Mouse (Mus musculus) cerebellum, adult 8-10 months (tissue): ENCODE measurements around the gene Sap30.
"Not testable (repeated sequence)": the region's sequence is repeated elsewhere in the genome, so short reads cannot be mapped to it uniquely, and the experiment has no call there.

Source experiments
- DNase-seq: peaks from one replicate; pipeline ENCODE4 v3.0.0; 2022

Sap30 gene

GRCm38 (mm10) chr8:57487441-57488155, at the start of gene Sap30:
Gene Sap30 (minus strand): TSS chr8:57487860.
- peak; percentile 98 for DNase-seq

GRCm38 (mm10) chr8:57536167-57536566, 48.5 kb upstream of the Sap30 start:
- DNase-seq: no peak

DNA sequence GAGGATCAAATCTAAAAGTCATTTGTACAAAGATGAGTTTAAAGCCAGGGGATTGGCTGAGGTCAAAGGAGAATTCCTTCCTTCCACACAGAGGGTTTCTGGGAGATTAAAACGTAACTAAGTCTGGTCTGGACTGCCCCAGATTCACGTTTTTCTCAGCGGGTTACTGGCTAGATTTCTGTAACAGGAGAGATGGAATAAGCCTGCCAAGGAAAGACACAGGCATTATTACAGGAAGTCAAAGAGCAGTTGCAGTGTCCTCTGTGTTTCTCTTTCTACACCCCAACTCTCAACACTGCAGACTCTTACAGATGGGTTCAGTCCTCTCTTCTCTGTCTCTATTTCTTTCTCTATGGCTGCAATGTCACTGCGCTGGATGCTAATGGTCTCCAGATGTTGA, 46.8 kb upstream of the Sap30 start:
- no peak for DNase-seq

DNA sequence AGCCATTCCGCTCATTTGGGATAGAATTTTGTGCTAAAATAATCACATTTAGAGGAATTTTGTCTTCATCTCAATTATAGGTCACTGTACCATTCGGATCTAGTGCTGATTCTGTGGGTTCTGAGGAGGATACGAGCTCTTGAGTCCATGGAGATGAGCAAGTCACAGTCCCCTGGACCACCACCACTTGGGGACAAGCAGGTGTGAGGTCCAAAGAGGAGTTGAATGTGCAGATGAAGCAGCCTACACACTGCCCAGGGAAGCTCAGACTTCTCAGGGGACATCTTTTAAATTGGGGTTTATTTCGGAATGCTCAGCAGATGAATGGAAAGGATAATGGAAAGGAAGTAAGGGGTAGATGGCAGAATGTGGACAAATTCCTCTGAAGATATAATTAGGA, 45.4 kb upstream of the Sap30 start:
- DNase-seq: no peak

DNA sequence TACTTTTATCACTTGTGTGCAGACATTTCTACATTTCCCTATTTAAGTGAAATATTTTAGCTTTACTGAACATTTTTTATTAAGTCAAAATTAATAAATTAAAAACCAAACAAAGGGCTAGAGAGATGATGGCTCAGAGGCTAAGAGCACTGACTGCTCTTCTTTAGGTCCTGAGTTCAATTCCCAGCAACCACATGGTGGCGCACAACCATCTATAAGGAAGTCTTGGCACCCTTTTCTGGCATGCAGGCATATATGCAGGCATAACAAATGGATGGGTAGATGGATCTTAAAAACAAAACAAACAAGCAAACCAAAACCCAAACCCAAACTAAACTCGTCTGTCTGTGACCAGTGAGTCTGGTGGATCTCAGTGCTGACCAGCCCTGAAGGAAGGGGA, 44.6 kb upstream of the Sap30 start:
- no peak for DNase-seq

DNA sequence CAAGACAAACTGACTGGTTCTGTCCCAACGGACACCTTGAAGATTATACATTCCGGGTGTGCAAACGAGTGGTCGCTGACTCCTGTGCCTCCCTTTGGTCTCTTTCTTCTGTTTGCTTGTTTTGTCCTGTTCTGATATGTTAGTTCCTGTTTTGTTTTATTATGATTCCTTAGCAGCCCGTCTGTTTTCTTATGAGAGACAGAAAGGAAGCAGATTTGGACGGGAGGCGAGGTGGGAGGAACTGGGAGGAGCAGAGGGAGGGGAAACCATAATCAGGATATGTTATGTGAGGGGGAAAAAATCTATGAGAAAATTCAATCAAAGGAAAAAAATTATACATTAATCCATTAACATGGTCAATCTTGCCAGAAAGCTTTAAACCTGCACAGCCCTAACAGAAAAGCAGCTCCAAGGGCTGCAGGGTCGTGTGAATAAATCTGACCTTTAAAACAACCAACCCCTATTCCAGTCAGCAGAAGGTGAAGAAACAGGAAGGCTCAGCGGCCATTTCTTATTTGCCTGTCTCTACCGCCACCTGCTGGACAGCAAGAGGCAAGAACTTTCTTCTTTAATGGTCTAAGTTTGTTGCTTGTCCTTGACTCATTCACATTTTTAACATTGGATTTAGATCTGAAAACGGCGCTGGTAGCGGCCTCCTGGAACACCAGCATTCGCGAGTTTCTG, 43.1 kb upstream of the Sap30 start:
- DNase-seq: peak; percentile 78

- DNase-seq: no peak
Observed at GRCm38 (mm10) chr8:57530238-57530637, 42.6 kb upstream of the Sap30 start.

DNA sequence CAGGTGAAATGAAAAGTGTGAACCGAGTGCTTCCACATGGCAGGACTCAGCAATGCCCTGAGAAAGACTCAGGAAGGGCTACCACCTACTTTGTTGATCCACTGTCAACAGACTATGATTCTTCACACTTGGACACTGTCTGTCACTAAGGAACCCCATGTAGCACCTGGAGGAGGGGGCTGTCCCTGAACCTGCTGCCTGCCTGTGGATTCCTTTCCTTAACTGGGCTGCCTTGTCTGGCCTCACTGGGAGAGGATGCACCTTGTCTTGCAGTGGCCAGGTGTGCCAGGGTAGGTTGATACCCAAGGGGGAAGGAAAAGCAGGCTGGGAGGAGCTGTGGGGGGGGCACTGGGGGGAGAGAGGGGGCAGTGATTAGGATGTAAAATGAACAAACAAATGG, 40.4 kb upstream of the Sap30 start:
- DNase-seq: no peak

- no peak for DNase-seq
Observed at GRCm38 (mm10) chr8:57520186-57520786, 32.6 kb upstream of the Sap30 start.

DNA sequence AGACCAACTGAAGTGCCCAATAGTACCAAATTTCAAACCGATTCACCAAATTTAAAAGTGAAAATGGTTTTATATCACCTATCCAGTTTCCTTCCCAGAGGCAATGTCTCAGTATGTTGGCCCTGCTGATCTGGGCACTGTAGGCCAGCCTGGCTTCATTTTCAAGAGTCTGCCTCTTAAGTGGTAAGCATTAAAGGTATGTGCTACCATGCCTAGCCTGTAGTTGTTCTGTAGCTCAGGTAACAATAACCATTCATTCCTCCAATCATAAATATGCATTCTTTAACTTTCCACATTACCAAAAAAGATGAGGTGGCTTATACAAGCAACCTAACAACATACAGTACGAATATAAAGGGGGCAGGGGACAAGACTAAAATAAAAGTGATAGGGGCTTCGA, 30.1 kb upstream of the Sap30 start:
- no peak for DNase-seq

- not testable (repeated sequence) for DNase-seq
Observed at GRCm38 (mm10) chr8:57516685-57517084, 29.0 kb upstream of the Sap30 start.

- DNase-seq: not testable (repeated sequence)
Observed at GRCm38 (mm10) chr8:57513178-57513661, 25.6 kb upstream of the Sap30 start.

GRCm38 (mm10) chr8:57512141-57513056, 24.7 kb upstream of the Sap30 start:
- no peak for DNase-seq

DNA sequence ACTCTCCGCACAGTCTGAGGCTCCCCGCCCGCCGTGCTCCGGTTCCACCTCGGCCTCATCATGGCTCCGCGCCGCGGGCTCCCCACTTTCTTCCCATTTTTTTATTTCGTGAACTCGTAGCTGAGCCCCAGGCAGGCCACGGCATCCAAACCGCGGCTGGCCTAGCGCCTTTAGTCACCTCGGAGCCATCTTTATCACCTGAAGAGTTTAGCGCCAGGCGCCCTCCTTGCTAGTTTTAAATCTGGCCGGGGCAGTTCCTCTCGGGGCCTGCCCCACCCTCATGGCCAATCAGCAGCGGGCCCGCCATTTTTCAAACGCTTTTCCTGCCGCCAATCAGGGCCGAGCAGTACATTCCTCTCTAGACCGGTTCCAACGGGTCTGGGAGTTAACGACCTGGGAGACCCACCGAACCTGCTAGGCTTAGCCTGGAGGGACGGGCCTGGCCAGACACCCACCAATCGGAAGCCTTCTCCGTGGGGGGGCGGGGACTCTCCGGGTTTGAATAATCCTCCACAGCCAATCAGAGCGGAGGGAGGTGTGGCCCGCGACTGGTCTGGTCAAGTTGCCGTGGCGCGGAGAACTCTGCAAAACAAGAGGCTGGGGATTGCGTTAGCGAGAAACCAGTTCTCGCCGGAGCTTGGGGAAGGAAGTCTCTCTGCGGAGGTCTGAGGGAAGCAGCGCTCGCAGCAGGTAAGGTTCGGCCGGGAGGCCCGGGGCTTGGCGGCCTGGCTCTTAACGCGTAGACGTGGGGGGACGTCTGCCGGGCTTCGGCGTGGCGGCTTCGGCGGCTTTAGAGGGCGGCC, 23.9 kb upstream of the Sap30 start, which contains the start of gene Hmgb2:
TSS of gene Hmgb2 (plus strand) at position 592 of the 803 bp plus-strand sequence.
- DNase-seq: peak; percentile 100

DNA sequence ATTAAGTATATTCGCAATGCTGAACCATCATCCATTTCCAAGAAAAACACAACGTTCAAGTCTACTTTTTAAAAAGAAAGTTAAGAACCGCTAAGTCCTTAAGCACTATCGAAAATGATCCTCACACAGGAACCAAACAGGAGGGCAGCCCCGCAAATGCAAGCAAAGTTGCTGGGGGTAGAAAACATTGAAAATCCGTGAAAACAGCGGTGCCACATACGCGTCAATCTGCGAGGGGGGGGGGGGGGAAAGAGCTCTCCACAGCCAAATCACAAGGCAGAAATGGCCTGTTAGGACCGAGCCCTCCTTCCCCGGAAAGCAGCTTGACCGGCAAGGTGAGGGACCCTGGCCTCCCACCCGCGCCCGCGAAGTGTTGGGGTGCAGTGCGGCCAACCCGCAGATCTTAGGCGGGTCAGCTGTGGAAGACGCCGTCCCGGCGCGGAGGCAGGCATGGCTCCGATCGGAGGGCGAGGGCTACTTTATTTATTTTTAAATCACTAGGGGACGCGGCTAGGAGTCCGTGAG, 23.2 kb upstream of the Sap30 start:
- DNase-seq: no peak

GRCm38 (mm10) chr8:57508657-57509056, 21.0 kb upstream of the Sap30 start:
- no peak for DNase-seq

DNA sequence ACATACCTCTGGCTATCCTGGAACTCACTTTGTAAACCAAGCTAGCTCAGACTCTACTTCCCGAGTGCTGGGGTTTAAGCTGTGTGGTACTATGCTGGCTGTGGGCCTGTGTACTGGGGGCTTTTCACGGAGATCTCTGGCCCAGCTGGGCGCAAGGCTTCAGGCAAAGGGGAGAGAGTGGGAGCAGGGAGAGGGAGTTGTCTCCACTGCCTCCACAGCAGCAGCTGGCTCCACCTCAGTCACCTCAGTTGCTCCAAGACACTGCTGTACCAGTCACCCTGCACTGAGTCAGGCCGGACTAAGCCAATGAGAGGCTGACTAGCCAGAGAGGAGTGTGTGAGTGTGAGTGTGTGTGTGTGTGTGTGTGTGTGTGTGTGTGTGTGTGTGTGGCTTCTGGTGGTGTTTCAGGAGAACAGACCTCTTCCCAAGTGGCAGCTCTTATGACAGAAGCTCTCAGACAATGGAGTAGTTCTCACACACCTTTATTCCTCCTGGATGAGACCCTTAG, 19.9 kb upstream of the Sap30 start:
- no peak for DNase-seq

- not testable (repeated sequence) for DNase-seq
Observed at GRCm38 (mm10) chr8:57505500-57505899, 17.8 kb upstream of the Sap30 start.

DNA sequence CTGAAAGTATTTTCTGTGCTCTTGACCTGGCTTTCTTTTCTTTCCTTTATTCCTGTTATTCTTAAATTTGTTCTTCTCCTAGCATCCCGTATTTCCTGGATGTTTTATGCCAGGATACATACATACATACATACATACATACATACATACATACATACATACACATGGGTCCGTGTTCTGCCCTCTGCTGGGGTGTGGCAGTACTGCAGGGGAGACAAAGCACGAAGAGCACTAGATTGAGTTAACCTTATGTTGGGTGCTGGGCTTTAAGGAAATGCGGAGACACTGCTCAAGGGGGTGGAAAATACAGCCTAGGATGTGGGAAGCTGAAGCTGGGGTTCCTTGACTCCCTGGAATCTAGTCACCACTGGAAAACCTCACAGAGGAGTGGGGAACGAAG, 16.0 kb upstream of the Sap30 start:
- peak; percentile 62 for DNase-seq

- DNase-seq: peak; percentile 84
Observed at GRCm38 (mm10) chr8:57498847-57499511, 11.3 kb upstream of the Sap30 start.

GRCm38 (mm10) chr8:57498494-57498846, 10.8 kb upstream of the Sap30 start:
- DNase-seq: no peak
